Mouse (Mus musculus) heart, postnatal 0 days (tissue): ENCODE data around the gene Nipbl. TPM values are rescaled to one million over a fixed set of nuclear protein-coding genes. Genes with fewer than 3 reads are reported as not detected.

Experiments used
- ATAC-seq: fragments of 200-750 bp; cut with Nextera tagmentation; 2 replicates; pipeline ENCODE4 v1.8.0; 2017; ENCODE audit warnings: low read depth, moderate number of reproducible peaks, moderate library complexity; ENCODE audit not compliant: insufficient read depth
- DNase-seq: peaks from one replicate; pipeline ENCODE4 v3.0.0-alpha.2; 2016; ENCODE audit warnings: low spot score
- H3K27ac ChIP-seq: fragments of 300-500 bp; sonication (generic); 2 replicates; pipeline ENCODE4 v1.5.1; 2014; ENCODE audit warnings: low read depth, mild to moderate bottlenecking
- H3K27me3 ChIP-seq: fragments of 300-500 bp; sonication (generic); 2 replicates; pipeline ENCODE4 v1.6.1; 2014; ENCODE audit warnings: low read length, mixed read lengths; ENCODE audit not compliant: control insufficient read depth, insufficient read depth
- H3K36me3 ChIP-seq: fragments of 300-500 bp; sonication (generic); replicated peaks from 2 replicates; pipeline ENCODE4 v1.6.1; 2014; ENCODE audit warnings: low read length, mixed read lengths; ENCODE audit not compliant: control insufficient read depth, insufficient read depth
- H3K4me1 ChIP-seq: fragments of 300-500 bp; sonication (generic); 2 replicates; pipeline ENCODE4 v1.6.1; 2014; ENCODE audit warnings: antibody characterized with exemption; ENCODE audit not compliant: control insufficient read depth, insufficient read depth
- H3K4me2 ChIP-seq: fragments of 300-500 bp; sonication (generic); 2 replicates; pipeline ENCODE4 v1.6.1; 2014; ENCODE audit warnings: low read depth, mild to moderate bottlenecking, low read length, moderate library complexity
- H3K4me3 ChIP-seq: fragments of 300-500 bp; sonication (generic); 2 replicates; pipeline ENCODE4 v1.5.1; 2014; ENCODE audit warnings: low read depth, low read length
- H3K9ac ChIP-seq: fragments of 300-500 bp; sonication (generic); replicated peaks from 2 replicates; pipeline ENCODE4 v1.6.1; 2014; ENCODE audit warnings: low read depth, low read length, mixed read lengths
- H3K9me3 ChIP-seq: fragments of 300-500 bp; sonication (generic); replicated peaks from 2 replicates; pipeline ENCODE4 v1.6.1; 2016; ENCODE audit warnings: low read length; ENCODE audit not compliant: control insufficient read depth
- CTCF ChIP-seq: IDR thresholded peaks from 2 replicates; pipeline ENCODE4 v1.5.1; 2016; ENCODE audit warnings: antibody characterized with exemption, control low read depth, low read depth
- EP300 ChIP-seq: IDR thresholded peaks from 2 replicates; pipeline ENCODE4 v1.6.1; 2016; ENCODE audit warnings: antibody characterized with exemption, low read depth
- WGBS: fragments of 180-500 bp; shearing (Covaris S2); extraction: QIAGEN DNeasy Blood & Tissue Kit; methylation state at CpG from one replicate; pipeline ENCODE4 v1.1.7; 2014; 5-methylcytosine and 5-hydroxymethylcytosine counted together
- polyA plus RNA-seq: library from polyadenylated mRNA; unstranded; fragments of >200 nt; fragmentation: Nextera tagmentation; extraction: Ambion mirVana; gene quantifications from 2 replicates; pipeline ENCODE4 v1.2.1, GENCODE M21; 2015
- total RNA-seq: library from RNA; depleted of rRNA; stranded (reverse); fragments of >200 nt; gene quantifications from 2 replicates; pipeline ENCODE4 v1.2.3, GENCODE M21; 2014; ENCODE audit warnings: low replicate concordance; rRNA removed

Nipbl gene
- 10.3 and 12.2 TPM in 2 replicates for total RNA-seq
- polyA plus RNA-seq, result 8.2 TPM in 2 replicates

GRCm38 (mm10) chr15:8443926-8444889, at the start of gene Nipbl:
Nipbl (minus strand) TSS chr15:8444463.
- Histone ChIP-seq H3K27me3 (no peaks in the 10 kb centered on the region), H3K9ac (peak within 1 kb of the TSS; percentile 98), H3K27ac (peak within 1 kb of the TSS; percentile 99), H3K9me3 (no peaks in the 10 kb centered on the region), H3K36me3 (no peaks in the 10 kb centered on the region), H3K4me3 (peak within 1 kb of the TSS; percentile 92), H3K4me2 (peak within 1 kb of the TSS; percentile 94), H3K4me1 (peaks cover 9% of the 10 kb centered on the region; the same call in 1 of the 2 replicates)
- no peak for TF ChIP-seq CTCF
- TF ChIP-seq EP300, result no peak
- ATAC-seq, result peak; percentile 83
- under 1% methylated on average over 60 of the region's 102 CpGs for WGBS
- DNase-seq, result peak; percentile 97

GRCm38 (mm10) chr15:8485261-8485660, 41.0 kb upstream of the Nipbl start:
- no peaks in the 10 kb centered on the region for H3K9me3 ChIP-seq
- H3K4me2 ChIP-seq, result no peak overlapping the region
- H3K4me1 ChIP-seq, result no peaks in the 10 kb centered on the region
- no peak for DNase-seq
- H3K27me3 ChIP-seq, result no peaks in the 10 kb centered on the region
- H3K9ac ChIP-seq, result no peak overlapping the region
- 77% methylated on average over 6 of the region's 6 CpGs for WGBS
- H3K4me3 ChIP-seq, result no peak overlapping the region
- no peak for TF ChIP-seq EP300
- TF ChIP-seq CTCF, result no peak
- H3K36me3 ChIP-seq, result no peaks in the 10 kb centered on the region
- ATAC-seq, result no peak
- no peak overlapping the region for H3K27ac ChIP-seq

GRCm38 (mm10) chr15:8469006-8469575, 24.8 kb upstream of the Nipbl start:
- WGBS, result 46% methylated on average over 4 of the region's 4 CpGs
- H3K4me1 ChIP-seq, result no peaks in the 10 kb centered on the region

GRCm38 (mm10) chr15:8463521-8463920, 19.3 kb upstream of the Nipbl start:
- Histone ChIP-seq H3K9me3 (no peaks in the 10 kb centered on the region), H3K4me3 (no peak overlapping the region), H3K27me3 (no peaks in the 10 kb centered on the region), H3K36me3 (no peaks in the 10 kb centered on the region), H3K4me2 (no peak overlapping the region), H3K9ac (no peak overlapping the region), H3K27ac (no peak overlapping the region), H3K4me1 (no peaks in the 10 kb centered on the region)
- 85% methylated on average over 1 of the region's 1 CpGs for WGBS
- ATAC-seq (no peak), DNase-seq (peak; percentile 1)
- TF ChIP-seq EP300, result no peak
- no peak for TF ChIP-seq CTCF

More at GRCm38 (mm10) chr15:8469006-8469575, 24.8 kb upstream of the Nipbl start:
- TF ChIP-seq CTCF (no peak), EP300 (no peak)
- Histone ChIP-seq H3K4me2 (no peak overlapping the region), H3K4me3 (no peak overlapping the region), H3K27me3 (no peaks in the 10 kb centered on the region), H3K9ac (no peak overlapping the region), H3K9me3 (no peaks in the 10 kb centered on the region), H3K36me3 (no peaks in the 10 kb centered on the region), H3K27ac (no peak overlapping the region)
- ATAC-seq (no peak), DNase-seq (peak; percentile 1)

- H3K9me3 ChIP-seq, result no peaks in the 10 kb centered on the region
- no peak overlapping the region for H3K4me2 ChIP-seq
- no peak overlapping the region for H3K27ac ChIP-seq
- peak; percentile 0 for DNase-seq
- TF ChIP-seq EP300, result no peak
- TF ChIP-seq CTCF, result no peak
- no peaks in the 10 kb centered on the region for H3K4me1 ChIP-seq
- no peak overlapping the region for H3K9ac ChIP-seq
- H3K36me3 ChIP-seq, result no peaks in the 10 kb centered on the region
- H3K4me3 ChIP-seq, result no peak overlapping the region
- no peak for ATAC-seq
- WGBS, result 79% methylated on average over 4 of the region's 4 CpGs
- no peaks in the 10 kb centered on the region for H3K27me3 ChIP-seq
Observed at GRCm38 (mm10) chr15:8462780-8463179, 18.5 kb upstream of the Nipbl start.
